Mouse (Mus musculus) duodenum, adult 2 months (tissue): ENCODE data around the gene E330017A01Rik. TPM values are rescaled to one million over a fixed set of nuclear protein-coding genes. Genes with fewer than 3 reads are reported as not detected.

ENCODE experiments used
- polyA plus RNA-seq: library from polyadenylated mRNA; depleted of rRNA; stranded (reverse); fragments of >200 nt; gene quantifications from 2 replicates; pipeline ENCODE4 v1.2.3, GENCODE M21; 2012; ENCODE audit warnings: low replicate concordance; rRNA removed

E330017A01Rik gene
- polyA plus RNA-seq = not detected in 2 replicates

DNA sequence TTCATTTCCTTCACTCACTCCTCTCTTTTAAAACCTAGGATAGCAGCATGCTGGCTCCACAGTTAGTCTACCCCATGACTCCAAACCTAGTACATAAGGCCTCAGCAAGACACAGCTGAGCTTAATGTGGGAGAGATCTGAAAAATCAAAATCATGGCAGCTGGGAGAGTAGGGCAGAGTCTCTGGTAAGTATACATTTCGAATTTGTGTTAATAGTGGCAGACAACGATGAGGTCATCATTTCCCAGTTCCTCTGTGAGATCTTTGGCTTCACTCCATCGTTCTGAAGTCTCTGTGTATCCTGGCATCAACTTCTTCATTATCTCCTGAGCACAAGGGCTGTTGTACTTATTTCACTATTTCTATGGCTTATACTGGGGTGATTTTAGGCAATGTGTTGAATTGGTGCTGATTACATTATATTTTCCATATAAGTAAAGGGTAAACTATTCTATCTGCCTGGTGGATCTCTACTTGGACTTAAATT is at the start of gene E330017A01Rik:
TSS of gene E330017A01Rik (minus strand) at position 51 of the 487 bp plus-strand sequence.

DNA sequence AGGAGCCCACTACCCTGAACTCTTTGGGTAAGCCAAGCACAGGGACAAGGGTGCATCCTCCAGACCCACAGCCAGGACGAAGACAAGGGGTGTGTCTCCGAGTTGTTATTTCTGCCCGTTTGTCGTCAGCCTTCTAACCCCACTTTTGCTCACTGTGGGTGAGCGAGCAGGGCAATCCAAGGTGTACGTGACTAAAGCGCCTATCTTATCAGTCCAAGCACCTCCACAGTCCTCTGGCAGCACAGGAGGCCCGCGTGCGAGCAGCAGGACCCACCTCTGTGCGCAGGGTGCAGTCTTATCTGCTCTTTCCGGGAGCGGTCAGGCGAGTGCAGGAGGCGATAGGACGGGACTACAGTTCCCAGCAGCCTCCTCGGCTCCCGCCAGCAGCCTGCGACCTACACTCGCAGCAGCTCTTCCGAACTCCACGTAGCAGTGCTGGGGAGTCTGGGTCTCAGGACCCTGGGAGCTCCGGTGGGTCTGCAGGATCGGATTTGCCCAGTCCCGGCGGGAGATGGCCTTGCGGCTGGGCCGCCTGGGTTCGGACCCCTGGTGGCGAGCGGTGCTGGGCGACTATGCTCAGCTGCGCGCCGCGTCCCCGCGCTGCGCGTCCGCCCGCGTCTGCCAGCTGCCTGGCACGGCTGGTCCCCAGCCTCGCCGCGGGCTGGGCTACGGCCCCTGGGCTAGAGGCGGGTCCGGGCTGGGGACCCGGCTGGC is 31.5 kb upstream of the E330017A01Rik start, which contains the start of gene Cpox:
TSS of gene Cpox (plus strand) at position 376 of the 714 bp plus-strand sequence.

DNA sequence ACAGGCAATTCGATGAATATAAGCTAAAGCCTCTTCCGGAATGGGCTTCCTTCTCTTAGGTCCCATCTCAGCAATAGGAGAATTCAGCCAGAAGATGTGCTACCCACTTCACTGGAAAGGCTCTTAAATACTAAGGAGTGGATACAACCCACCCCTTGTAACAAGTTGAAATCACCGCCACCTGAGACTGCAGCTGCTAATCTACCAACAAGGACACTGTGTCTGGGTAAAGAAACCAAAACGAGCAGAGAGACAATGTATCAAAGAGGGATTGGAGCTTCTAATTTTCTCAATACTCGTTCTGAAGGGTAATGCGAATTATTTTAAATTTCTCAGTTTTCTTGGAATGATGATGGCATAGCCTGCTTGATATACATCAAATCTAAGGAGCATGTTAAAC is 21.7 kb downstream of the E330017A01Rik start, which contains the start of gene Gm813:
TSS of gene Gm813 (minus strand) at position 101 of the 400 bp plus-strand sequence.

Other genes with a start within 250 kb of the E330017A01Rik start
- 1.4 and 3.1 TPM in 2 replicates for gene Dcbld2, start 230.3 kb downstream of the E330017A01Rik start, polyA plus RNA-seq
- gene St3gal6, start 114.5 kb downstream of the E330017A01Rik start, polyA plus RNA-seq = 15.0 and 30.1 TPM in 2 replicates
- not detected in 2 replicates for gene Gm813, start 21.8 kb downstream of the E330017A01Rik start, polyA plus RNA-seq
- 24.7 and 26.0 TPM in 2 replicates for gene Cpox, start 31.6 kb upstream of the E330017A01Rik start, polyA plus RNA-seq
- gene Gpr15, start 80.3 kb upstream of the E330017A01Rik start, polyA plus RNA-seq = 0.08 and 0.14 TPM in 2 replicates
- 63.5 and 112 TPM in 2 replicates for gene Cldnd1, start 89.2 kb upstream of the E330017A01Rik start, polyA plus RNA-seq
- not detected in 2 replicates for gene Olfr172, start 124.4 kb upstream of the E330017A01Rik start, polyA plus RNA-seq
- gene Olfr173, start 161.5 kb upstream of the E330017A01Rik start, polyA plus RNA-seq = not detected in 2 replicates
- gene Olfr175-ps1, start 188.0 kb upstream of the E330017A01Rik start, polyA plus RNA-seq = not detected in 2 replicates
- gene Olfr177, start 236.0 kb upstream of the E330017A01Rik start, polyA plus RNA-seq = not detected in 2 replicates